Mouse (Mus musculus) megakaryocyte, embryonic 14.5 days (primary cell): ENCODE data around the gene Gpr137c. TPM values are rescaled to one million over a fixed set of nuclear protein-coding genes. Genes with fewer than 3 reads are reported as not detected.
A peak's percentile ranks its signal among the peaks of the same experiment; 100 is the strongest.

Experiments
- H3K27me3 ChIP-seq: replicated peaks from 2 replicates; pipeline ENCODE3; 2012; ENCODE audit warnings: inconsistent platforms
- H3K36me3 ChIP-seq: replicated peaks from 2 replicates; pipeline ENCODE3; 2012; ENCODE audit warnings: low read length, inconsistent platforms, mixed read lengths
- H3K4me1 ChIP-seq: 2 replicates; pipeline ENCODE4 v1.6.1; 2012; ENCODE audit warnings: inconsistent platforms
- H3K4me3 ChIP-seq: replicated peaks from 2 replicates; pipeline ENCODE3; 2012; ENCODE audit warnings: moderate library complexity, mild to moderate bottlenecking, inconsistent platforms
- H3K9me3 ChIP-seq: 2 replicates; pipeline ENCODE4 v1.6.1; 2012; ENCODE audit warnings: inconsistent platforms
- FLI1 ChIP-seq: IDR thresholded peaks from 2 replicates; pipeline ENCODE4 v1.6.1; 2012; ENCODE audit warnings: low read length, inconsistent platforms, mixed read lengths
- GATA1 ChIP-seq: IDR thresholded peaks from 3 replicates; pipeline ENCODE4 v1.6.1; 2012; ENCODE audit warnings: mixed read lengths, low read length, inconsistent platforms, borderline replicate concordance
- polyA plus RNA-seq: library from polyadenylated mRNA; stranded (reverse); fragments of >175 nt; gene quantifications from 2 replicates; pipeline ENCODE4 v1.2.3, GENCODE M21; 2012; ENCODE audit warnings: low replicate concordance; ENCODE audit not compliant: insufficient read depth

The Gpr137c gene
- polyA plus RNA-seq, 1 experiment = 1.9 TPM

GRCm38 (mm10) chr14:45216711-45217340 is 2.7 kb upstream of the Gpr137c start:
- Histone ChIP-seq H3K9me3 (no peaks in the 10 kb centered on the region), H3K36me3 (no peaks in the 10 kb centered on the region), H3K4me3 (no peak overlapping the region), H3K4me1 (peaks cover 34% of the 10 kb centered on the region), H3K27me3 (peaks cover 13% of the 10 kb centered on the region)
- TF ChIP-seq FLI1 (no peak), GATA1 (no peak)

GRCm38 (mm10) chr14:45217693-45218092 is 1.8 kb upstream of the Gpr137c start:
- no peak for TF ChIP-seq GATA1
- H3K4me3 ChIP-seq = peak overlapping the region; percentile 70
- peaks cover 30% of the 10 kb centered on the region for H3K4me1 ChIP-seq
- H3K27me3 ChIP-seq = peaks cover 13% of the 10 kb centered on the region
- no peaks in the 10 kb centered on the region for H3K36me3 ChIP-seq
- no peaks in the 10 kb centered on the region for H3K9me3 ChIP-seq

- TF ChIP-seq GATA1 = no peak
- no peak for TF ChIP-seq FLI1
- Histone ChIP-seq H3K36me3 (no peaks in the 10 kb centered on the region), H3K4me1 (peaks cover 30% of the 10 kb centered on the region), H3K27me3 (peaks cover 13% of the 10 kb centered on the region), H3K4me3 (peak within 1 kb of the TSS; percentile 96), H3K9me3 (no peaks in the 10 kb centered on the region)
These were observed 806 bp downstream of the Gpr137c start, which contains the start of gene Txndc16 for GRCm38 (mm10) chr14:45220090-45220956. TSS of gene Txndc16 (minus strand) at chr14:45220328.

- no peaks in the 10 kb centered on the region for H3K9me3 ChIP-seq
- TF ChIP-seq GATA1 (no peak), FLI1 (no peak)
- H3K36me3 ChIP-seq = no peaks in the 10 kb centered on the region
- peaks cover 13% of the 10 kb centered on the region for H3K27me3 ChIP-seq
- peak overlapping the region; percentile 96 for H3K4me3 ChIP-seq
- H3K4me1 ChIP-seq = peaks cover 30% of the 10 kb centered on the region
These were observed 1.6 kb downstream of the Gpr137c start for GRCm38 (mm10) chr14:45220957-45221630.

- Histone ChIP-seq H3K36me3 (no peaks in the 10 kb centered on the region), H3K27me3 (no peaks in the 10 kb centered on the region), H3K9me3 (no peaks in the 10 kb centered on the region), H3K4me3 (no peak overlapping the region), H3K4me1 (no peaks in the 10 kb centered on the region)
- no peak for TF ChIP-seq FLI1
- no peak for TF ChIP-seq GATA1
These were observed 19.5 kb downstream of the Gpr137c start for GRCm38 (mm10) chr14:45239042-45239441.

GRCm38 (mm10) chr14:45241613-45242012 is 22.1 kb downstream of the Gpr137c start:
- Histone ChIP-seq H3K4me1 (peaks cover 3% of the 10 kb centered on the region; the same call in 1 of the 2 replicates), H3K4me3 (no peak overlapping the region), H3K36me3 (no peaks in the 10 kb centered on the region), H3K9me3 (no peaks in the 10 kb centered on the region), H3K27me3 (no peaks in the 10 kb centered on the region)
- TF ChIP-seq GATA1 (no peak), FLI1 (no peak)

GRCm38 (mm10) chr14:45251548-45252076 is 32.1 kb downstream of the Gpr137c start:
- TF ChIP-seq FLI1 (no peak), GATA1 (no peak)
- Histone ChIP-seq H3K4me3 (no peak overlapping the region), H3K4me1 (no peaks in the 10 kb centered on the region), H3K36me3 (no peaks in the 10 kb centered on the region), H3K9me3 (no peaks in the 10 kb centered on the region), H3K27me3 (no peaks in the 10 kb centered on the region)

GRCm38 (mm10) chr14:45263831-45264592 is 44.5 kb downstream of the Gpr137c start:
- Histone ChIP-seq H3K9me3 (no peaks in the 10 kb centered on the region), H3K4me3 (no peak overlapping the region), H3K4me1 (no peaks in the 10 kb centered on the region), H3K36me3 (no peaks in the 10 kb centered on the region), H3K27me3 (peaks cover 2% of the 10 kb centered on the region)
- no peak for TF ChIP-seq GATA1
- no peak for TF ChIP-seq FLI1

GRCm38 (mm10) chr14:45275816-45276215 is 56.3 kb downstream of the Gpr137c start:
- no peaks in the 10 kb centered on the region for H3K4me1 ChIP-seq
- no peaks in the 10 kb centered on the region for H3K36me3 ChIP-seq
- H3K4me3 ChIP-seq = no peak overlapping the region
- peaks cover 2% of the 10 kb centered on the region for H3K27me3 ChIP-seq
- TF ChIP-seq GATA1 (no peak), FLI1 (no peak)
- H3K9me3 ChIP-seq = no peaks in the 10 kb centered on the region
